Mouse (Mus musculus): Measurements from ENCODE around the gene Fzd7.

GRCm38 (mm10) chr1:59516026-59516917, 34.0 kb downstream of the Fzd7 start, which contains the start of gene Gm973:
- TF ChIP-seq CTCF (conservative IDR thresholded peaks at IDR 0.05; ENCODE audit: insufficient read depth, insufficient read length, low read depth, low read length) (no peak), POLR2A (IDR thresholded peaks at IDR 0.05; ENCODE audit: low read depth, low read length) (no peak)
